Mouse (Mus musculus) stomach, postnatal 0 days (tissue): Measurements from ENCODE around the gene Isca1.

Experiments
- CTCF ChIP-seq: IDR thresholded peaks from 2 replicates; pipeline ENCODE4 v1.5.1; 2016; ENCODE audit warnings: antibody characterized with exemption, low read depth, mild to moderate bottlenecking, moderate library complexity
- EP300 ChIP-seq: optimal IDR thresholded peaks from 2 replicates; pipeline ENCODE3; 2016; ENCODE audit warnings: antibody characterized with exemption

DNA sequence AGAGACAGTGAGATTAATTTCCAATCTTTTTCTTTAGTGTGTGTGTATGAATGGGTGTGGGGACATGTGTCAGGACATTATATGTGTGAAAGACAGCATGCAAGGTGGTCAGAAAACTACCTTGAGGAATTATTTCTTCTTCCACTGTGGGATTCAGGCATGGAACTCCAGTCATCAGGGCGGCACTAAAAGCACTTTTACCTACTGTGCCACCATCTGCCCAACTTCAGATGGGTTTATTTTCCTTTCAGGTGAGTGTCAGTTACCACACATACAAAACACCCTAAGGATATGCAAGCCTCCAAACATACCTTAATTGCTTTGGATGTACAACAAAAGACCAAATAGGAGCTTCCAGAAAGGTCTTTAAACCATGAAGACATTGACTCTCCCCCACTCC lies 25.2 kb upstream of the Isca1 start:
- TF ChIP-seq CTCF (no peak), EP300 (no peak)
